Mouse (Mus musculus): Measurements from ENCODE around the gene Hnrnpd. TPM values are rescaled to one million over a fixed set of nuclear protein-coding genes. Genes with fewer than 3 reads are reported as not detected.
A peak's percentile ranks its signal among the peaks of the same experiment; 100 is the strongest.

The Hnrnpd gene
- polyA plus RNA-seq, 1 experiment from 2014 or later: 189 TPM

DNA sequence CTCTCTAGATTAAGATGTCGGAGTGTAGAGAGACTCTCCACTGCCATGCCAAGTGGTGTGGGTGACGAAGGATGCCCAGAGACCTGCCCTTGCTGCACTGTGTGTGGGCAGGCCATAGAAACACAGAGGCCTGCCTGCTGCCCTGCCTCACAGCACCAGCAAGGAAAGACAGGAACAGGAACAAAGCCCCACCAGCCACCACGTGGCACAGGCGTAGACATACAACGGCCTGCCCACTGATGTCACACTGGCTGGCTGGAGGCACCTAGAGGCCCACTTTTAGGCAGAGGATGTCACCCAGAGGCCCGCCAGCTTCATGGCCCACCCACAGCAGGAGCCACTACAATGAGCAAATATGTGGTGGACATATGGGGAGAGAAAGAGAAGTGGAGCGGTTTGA lies 21.3 kb upstream of the Hnrnpd start:
- no peak for ATAC-seq
- no peaks in the 10 kb centered on the region for H3K4me1 ChIP-seq
- no peak overlapping the region for H3K4me3 ChIP-seq
- no peak overlapping the region for H3K27ac ChIP-seq
- 83% methylated on average over 7 of the region's 7 CpGs for WGBS
- no peak overlapping the region for H3K4me2 ChIP-seq
- H3K27me3 ChIP-seq: no peaks in the 10 kb centered on the region
- no peaks in the 10 kb centered on the region; the same call in 1 of the 2 replicates for H3K9me3 ChIP-seq (replicated peaks)
- H3K36me3 ChIP-seq (ENCODE audit: poor library complexity, severe bottlenecking): no peaks in the 10 kb centered on the region
- H3K9ac ChIP-seq: no peak overlapping the region

DNA sequence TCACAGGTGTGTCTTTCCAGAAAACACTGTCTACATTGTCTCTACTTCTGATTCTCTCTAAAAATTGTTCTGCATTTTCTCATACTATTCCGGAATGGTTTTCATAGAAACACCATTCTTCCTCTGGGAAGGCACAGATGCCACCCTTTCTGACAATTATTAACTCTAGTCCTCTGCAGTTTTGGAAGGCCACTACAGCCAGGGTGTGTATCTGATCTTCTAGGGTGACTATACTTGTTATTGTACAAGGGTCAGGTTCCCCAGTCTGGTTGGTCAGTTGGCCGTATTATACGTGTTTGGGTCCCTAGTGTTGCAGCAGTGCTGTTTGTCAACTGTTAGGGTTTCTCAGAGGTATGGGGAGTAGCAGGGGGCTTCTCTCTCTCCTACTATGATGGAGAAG lies 15.9 kb upstream of the Hnrnpd start:
- Histone ChIP-seq H3K4me1 (no peaks in the 10 kb centered on the region), H3K4me2 (no peak overlapping the region), H3K27me3 (no peaks in the 10 kb centered on the region), H3K27ac (no peak overlapping the region), H3K36me3 (ENCODE audit: poor library complexity, severe bottlenecking) (no peaks in the 10 kb centered on the region), H3K9ac (no peak overlapping the region), H3K4me3 (no peak overlapping the region), H3K9me3 (replicated peaks) (no peaks in the 10 kb centered on the region; the same call in 1 of the 2 replicates)
- WGBS: 94% methylated on average over 3 of the region's 3 CpGs
- no peak for ATAC-seq

DNA sequence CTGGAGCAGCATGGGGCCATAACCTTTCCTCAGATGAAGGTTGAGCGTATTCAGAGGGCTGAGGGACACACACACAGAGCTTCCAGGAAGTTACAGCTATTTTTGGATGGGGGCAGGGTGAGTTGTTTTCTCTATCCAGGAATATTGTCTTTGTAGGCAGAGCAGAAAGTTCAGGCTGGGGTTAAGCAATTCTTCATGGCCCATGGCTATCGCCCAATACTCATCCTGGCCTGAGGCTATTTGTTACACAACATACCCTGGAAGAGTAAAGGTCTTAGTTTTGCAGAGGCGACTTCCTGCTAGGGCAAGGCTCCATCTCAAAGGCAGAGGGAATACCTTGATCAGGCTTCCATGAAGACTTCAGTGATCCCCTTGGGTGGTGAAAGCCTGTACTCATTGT lies 15.4 kb upstream of the Hnrnpd start:
- WGBS: 85% methylated on average over 3 of the region's 3 CpGs

DNA sequence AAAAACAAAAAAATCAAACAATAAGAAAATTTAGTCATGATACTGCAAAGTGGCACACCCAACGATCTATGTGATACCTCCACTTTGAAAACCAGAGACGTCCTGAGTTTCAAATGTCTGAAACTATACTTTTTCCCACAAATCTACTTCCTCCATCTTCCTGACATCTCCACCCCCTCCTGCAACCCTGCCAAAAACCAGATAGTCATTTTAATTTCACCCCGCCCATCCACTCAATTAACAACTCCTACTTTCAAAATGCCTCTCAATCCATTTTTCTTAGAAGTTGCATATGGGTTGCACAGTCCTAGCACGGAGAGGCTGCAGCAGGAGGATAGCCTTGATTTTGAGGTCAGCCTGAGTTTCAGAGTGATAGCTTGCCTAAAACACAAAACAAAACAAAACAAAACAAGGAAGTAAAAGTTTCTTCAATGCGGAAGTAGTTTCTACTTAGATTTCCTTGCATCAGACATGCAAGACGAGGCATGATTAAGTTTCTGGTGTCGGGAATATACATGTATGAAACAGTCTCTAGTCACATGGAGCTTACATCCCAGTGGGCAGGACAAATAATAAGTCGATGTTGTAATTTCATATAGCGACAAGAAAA lies 4.8 kb upstream of the Hnrnpd start:
- no peaks in the 10 kb centered on the region for H3K36me3 ChIP-seq (ENCODE audit: poor library complexity, severe bottlenecking)
- peaks cover 4% of the 10 kb centered on the region; the same call in 1 of the 2 replicates for H3K4me1 ChIP-seq
- no peak overlapping the region for H3K4me2 ChIP-seq
- H3K9me3 ChIP-seq (replicated peaks): no peaks in the 10 kb centered on the region
- 94% methylated on average over 9 of the region's 9 CpGs for WGBS
- no peak for ATAC-seq
- H3K9ac ChIP-seq: no peak overlapping the region
- H3K4me3 ChIP-seq: no peak overlapping the region
- no peak overlapping the region for H3K27ac ChIP-seq
- no peaks in the 10 kb centered on the region for H3K27me3 ChIP-seq

More for the DNA sequence above, 15.4 kb upstream of the Hnrnpd start:
- Histone ChIP-seq H3K9me3 (replicated peaks) (no peaks in the 10 kb centered on the region; the same call in 1 of the 2 replicates), H3K36me3 (ENCODE audit: poor library complexity, severe bottlenecking) (no peaks in the 10 kb centered on the region), H3K4me3 (no peak overlapping the region), H3K27ac (no peak overlapping the region), H3K27me3 (no peaks in the 10 kb centered on the region), H3K9ac (no peak overlapping the region), H3K4me2 (no peak overlapping the region), H3K4me1 (no peaks in the 10 kb centered on the region)
- no peak for ATAC-seq

DNA sequence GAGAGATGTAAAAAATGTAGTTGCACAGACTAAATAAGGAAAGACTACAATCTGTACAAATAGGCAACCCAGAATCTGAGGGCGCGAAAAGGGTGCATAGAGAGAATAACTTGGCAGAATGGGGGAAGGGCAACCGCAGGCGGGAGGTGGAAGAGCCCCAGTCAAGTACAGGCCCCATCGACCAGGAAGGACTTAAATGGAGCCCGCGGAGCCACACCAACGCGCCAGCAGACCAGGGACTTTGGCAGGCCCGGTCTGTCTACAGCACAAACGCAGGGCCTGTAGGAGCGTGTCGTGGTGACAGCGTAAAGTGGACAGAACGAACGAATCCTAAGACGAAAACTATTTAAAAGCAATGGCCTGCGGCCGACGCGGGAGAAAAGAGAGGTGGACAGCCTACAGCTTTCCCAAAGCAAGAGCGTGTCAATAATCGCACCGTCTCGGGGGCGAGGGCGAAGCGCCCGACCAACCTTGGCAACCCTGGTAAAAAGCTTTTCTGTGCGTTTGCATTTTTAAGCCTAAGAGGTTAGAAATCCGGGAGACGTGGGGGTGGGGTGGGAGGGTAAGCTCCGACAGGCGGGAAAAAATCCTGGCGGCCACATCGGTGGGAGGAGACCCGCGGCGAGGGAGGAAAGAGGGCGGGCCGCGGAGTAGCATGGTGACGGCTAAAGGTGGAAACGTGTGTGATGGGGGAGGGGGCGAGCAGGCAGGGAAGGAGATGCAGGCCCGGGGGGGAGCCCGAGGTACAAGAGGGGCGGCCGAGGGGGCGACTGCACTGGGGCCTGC lies 1.0 kb downstream of the Hnrnpd start:
- peak overlapping the region; percentile 99 for H3K9ac ChIP-seq
- under 1% methylated on average over 46 of the region's 50 CpGs for WGBS
- peaks cover 9% of the 10 kb centered on the region; the same call in 1 of the 2 replicates for H3K36me3 ChIP-seq (ENCODE audit: poor library complexity, severe bottlenecking)
- peak overlapping the region; percentile 87 for H3K4me2 ChIP-seq
- peak; percentile 58 for ATAC-seq
- peak overlapping the region; percentile 95 for H3K4me3 ChIP-seq
- peaks cover 45% of the 10 kb centered on the region for H3K4me1 ChIP-seq
- no peaks in the 10 kb centered on the region for H3K27me3 ChIP-seq
- H3K9me3 ChIP-seq (replicated peaks): no peaks in the 10 kb centered on the region
- peak overlapping the region; percentile 99 for H3K27ac ChIP-seq

DNA sequence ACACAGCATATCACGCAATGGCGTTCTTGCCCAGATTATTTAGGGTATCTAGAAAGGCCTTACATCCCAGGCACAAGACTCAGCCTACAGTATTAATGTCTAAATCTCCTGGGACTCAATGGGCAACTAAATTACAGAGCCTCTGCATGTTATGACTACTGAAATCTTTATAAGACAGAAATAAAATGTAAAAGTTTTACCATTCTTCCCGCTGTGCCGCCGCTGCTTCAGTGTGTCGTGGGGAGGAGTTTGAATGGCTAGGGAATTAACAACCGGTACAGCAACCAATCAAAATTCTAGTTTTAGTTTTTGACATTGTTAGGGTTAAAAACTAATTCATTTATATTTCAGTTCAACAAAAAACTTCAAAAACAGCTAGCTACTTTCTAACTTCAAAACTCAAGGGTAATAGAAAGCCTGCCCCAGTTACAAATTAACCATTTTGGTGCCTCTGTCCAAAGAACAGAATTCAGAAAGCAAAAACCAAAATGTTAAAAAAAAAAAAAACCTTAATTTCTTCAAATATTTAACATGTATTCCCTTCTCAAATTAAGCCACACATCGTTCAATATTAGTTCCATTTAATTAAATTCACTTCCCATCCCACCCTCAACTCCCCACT lies 2.3 kb downstream of the Hnrnpd start:
- Histone ChIP-seq H3K27ac (no peak overlapping the region), H3K9ac (peak overlapping the region; percentile 99), H3K27me3 (no peaks in the 10 kb centered on the region), H3K4me3 (peak overlapping the region; percentile 95), H3K36me3 (ENCODE audit: poor library complexity, severe bottlenecking) (peaks cover 9% of the 10 kb centered on the region; the same call in 1 of the 2 replicates), H3K9me3 (replicated peaks) (no peaks in the 10 kb centered on the region), H3K4me2 (peak overlapping the region; percentile 87), H3K4me1 (peaks cover 48% of the 10 kb centered on the region)
- WGBS: 7% methylated on average over 8 of the region's 8 CpGs
- no peak for ATAC-seq

DNA sequence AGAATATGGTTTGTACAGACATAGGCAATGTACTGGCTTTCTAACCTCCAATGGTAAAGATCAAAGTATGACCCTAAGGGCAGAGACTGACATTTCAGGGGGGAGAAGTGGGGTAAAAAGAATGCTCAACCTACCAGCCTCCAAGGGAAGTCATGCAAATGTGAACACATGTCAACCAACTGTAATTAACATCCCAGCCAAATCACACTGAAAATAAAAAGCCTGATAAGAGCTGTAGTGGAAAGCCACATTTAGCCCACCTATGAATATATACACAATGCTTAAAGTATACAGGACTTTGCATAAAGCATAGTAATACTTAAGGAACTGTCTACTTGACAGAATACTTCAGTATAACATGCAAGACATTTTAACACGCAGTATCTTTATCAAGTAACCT lies 3.0 kb downstream of the Hnrnpd start:
- H3K27ac ChIP-seq: no peak overlapping the region
- peaks cover 48% of the 10 kb centered on the region for H3K4me1 ChIP-seq
- H3K9me3 ChIP-seq (replicated peaks): no peaks in the 10 kb centered on the region
- H3K27me3 ChIP-seq: no peaks in the 10 kb centered on the region
- H3K4me2 ChIP-seq: peak overlapping the region; percentile 87
- H3K4me3 ChIP-seq: peak overlapping the region; percentile 95
- peaks cover 11% of the 10 kb centered on the region for H3K36me3 ChIP-seq (ENCODE audit: poor library complexity, severe bottlenecking)
- H3K9ac ChIP-seq: no peak overlapping the region
- WGBS: 73% methylated on average over 1 of the region's 1 CpGs
- no peak for ATAC-seq

DNA sequence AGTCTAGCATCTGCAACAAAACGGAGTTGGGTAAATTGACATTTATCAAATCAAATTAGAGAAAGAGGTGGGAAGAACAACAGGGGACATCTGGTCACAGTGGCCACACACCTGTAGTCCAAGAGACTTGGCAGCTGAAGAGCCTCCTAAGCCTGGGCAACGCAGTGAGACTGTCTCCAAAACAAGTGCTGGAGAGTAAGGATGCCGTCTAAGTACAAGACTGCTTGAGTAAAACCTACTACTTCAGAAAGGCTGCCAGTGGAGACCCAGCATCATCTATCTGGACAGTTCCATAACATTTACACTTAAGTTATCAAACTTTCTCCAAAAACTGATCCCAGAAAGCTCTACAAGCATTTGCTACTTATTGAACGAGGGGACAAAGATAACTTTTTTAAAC lies 3.7 kb downstream of the Hnrnpd start:
- H3K27me3 ChIP-seq: no peaks in the 10 kb centered on the region
- H3K4me3 ChIP-seq: peak overlapping the region; percentile 19
- ATAC-seq: no peak
- H3K4me1 ChIP-seq: peaks cover 48% of the 10 kb centered on the region
- no peak overlapping the region for H3K27ac ChIP-seq
- H3K9ac ChIP-seq: no peak overlapping the region
- no peaks in the 10 kb centered on the region for H3K9me3 ChIP-seq (replicated peaks)
- H3K36me3 ChIP-seq (ENCODE audit: poor library complexity, severe bottlenecking): peaks cover 17% of the 10 kb centered on the region
- WGBS: 54% methylated on average over 4 of the region's 4 CpGs
- peak overlapping the region; percentile 87 for H3K4me2 ChIP-seq

DNA sequence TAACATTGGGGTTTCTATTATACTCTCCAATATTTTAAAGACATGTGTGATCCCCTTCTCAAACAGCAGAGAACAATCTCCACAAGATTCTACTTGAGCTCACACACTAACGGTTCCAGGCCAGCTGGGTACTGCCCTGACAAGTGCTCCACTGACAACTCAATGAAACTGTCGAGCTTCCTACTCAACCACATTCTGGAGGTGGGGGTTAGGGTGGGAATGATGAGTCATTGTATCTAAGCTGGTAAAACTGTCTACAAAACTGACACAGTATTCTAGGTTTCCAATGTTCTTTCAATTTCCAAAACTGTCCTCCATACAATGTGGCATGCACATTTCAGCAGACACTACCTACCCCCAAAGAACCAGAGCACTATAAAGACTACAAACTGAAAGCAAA lies 4.8 kb downstream of the Hnrnpd start:
- H3K27me3 ChIP-seq: no peaks in the 10 kb centered on the region
- H3K27ac ChIP-seq: no peak overlapping the region
- peaks cover 19% of the 10 kb centered on the region for H3K36me3 ChIP-seq (ENCODE audit: poor library complexity, severe bottlenecking)
- peak overlapping the region; percentile 87 for H3K4me2 ChIP-seq
- peaks cover 44% of the 10 kb centered on the region for H3K4me1 ChIP-seq
- no peak for ATAC-seq
- WGBS: 26% methylated on average over 2 of the region's 2 CpGs
- H3K9ac ChIP-seq: no peak overlapping the region
- H3K4me3 ChIP-seq: no peak overlapping the region
- no peaks in the 10 kb centered on the region for H3K9me3 ChIP-seq (replicated peaks)

DNA sequence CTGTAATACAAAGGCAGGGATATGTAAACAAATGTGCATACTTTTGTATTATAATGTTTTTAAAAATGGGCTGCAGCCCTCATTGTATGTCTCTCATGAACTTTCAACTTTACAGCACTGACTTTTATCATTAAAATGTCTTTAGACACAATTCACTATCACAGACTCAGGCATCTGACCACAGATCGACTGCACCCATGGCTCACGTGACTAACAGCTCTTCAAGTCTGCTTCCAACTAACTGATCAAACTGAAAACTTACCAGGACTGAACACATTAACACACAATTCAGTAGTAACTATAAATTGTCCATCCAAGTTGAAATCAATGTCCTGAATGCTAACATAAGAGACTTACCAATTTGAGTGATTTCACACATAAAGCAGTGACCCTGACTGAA lies 18.8 kb downstream of the Hnrnpd start:
- no peak overlapping the region for H3K9ac ChIP-seq
- H3K27ac ChIP-seq: no peak overlapping the region
- no peaks in the 10 kb centered on the region for H3K4me1 ChIP-seq
- ATAC-seq: no peak
- no peak overlapping the region for H3K4me2 ChIP-seq
- no peak overlapping the region for H3K4me3 ChIP-seq
- H3K27me3 ChIP-seq: no peaks in the 10 kb centered on the region
- H3K9me3 ChIP-seq (replicated peaks): no peaks in the 10 kb centered on the region
- peaks cover 70% of the 10 kb centered on the region for H3K36me3 ChIP-seq (ENCODE audit: poor library complexity, severe bottlenecking)
- 92% methylated on average over 2 of the region's 2 CpGs for WGBS

DNA sequence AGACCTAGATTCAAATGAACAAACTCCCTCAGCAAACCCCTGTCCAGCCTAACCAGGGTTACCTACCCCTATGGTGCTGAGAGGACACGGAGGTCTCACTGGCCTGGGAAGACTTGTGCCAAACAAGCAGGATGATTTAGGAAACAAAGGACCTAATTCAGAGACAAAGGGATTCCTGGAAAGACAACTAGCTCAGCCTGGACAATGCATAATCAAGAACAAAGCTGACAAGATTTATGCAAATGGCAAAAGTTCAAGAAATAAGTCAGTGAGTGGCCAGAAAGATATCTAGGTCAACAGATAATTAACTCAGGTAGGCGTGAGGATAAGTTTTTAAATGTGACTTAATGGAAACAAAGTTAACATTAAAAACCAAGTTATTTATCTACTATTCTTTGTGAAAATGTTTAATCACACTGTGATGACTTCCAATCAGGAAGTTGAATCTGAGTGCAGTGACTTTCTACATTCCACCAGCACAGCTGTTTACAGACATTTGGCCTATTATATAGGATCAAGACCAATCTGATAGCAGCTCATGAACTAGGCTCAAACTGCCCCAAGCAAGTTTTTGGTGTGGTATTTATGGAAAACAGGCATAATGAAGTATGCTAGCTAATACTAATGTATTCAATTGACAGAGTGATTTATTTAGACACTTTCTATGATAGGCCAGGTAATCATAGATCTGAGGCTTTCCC lies 19.4 kb downstream of the Hnrnpd start:
- ATAC-seq: no peak
- WGBS: 70% methylated on average over 2 of the region's 2 CpGs
- H3K27ac ChIP-seq: no peak overlapping the region
- H3K4me1 ChIP-seq: peaks cover 3% of the 10 kb centered on the region
- no peak overlapping the region for H3K4me3 ChIP-seq
- no peaks in the 10 kb centered on the region for H3K9me3 ChIP-seq (replicated peaks)
- no peaks in the 10 kb centered on the region for H3K27me3 ChIP-seq
- H3K9ac ChIP-seq: no peak overlapping the region
- peaks cover 64% of the 10 kb centered on the region for H3K36me3 ChIP-seq (ENCODE audit: poor library complexity, severe bottlenecking)
- H3K4me2 ChIP-seq: no peak overlapping the region

DNA sequence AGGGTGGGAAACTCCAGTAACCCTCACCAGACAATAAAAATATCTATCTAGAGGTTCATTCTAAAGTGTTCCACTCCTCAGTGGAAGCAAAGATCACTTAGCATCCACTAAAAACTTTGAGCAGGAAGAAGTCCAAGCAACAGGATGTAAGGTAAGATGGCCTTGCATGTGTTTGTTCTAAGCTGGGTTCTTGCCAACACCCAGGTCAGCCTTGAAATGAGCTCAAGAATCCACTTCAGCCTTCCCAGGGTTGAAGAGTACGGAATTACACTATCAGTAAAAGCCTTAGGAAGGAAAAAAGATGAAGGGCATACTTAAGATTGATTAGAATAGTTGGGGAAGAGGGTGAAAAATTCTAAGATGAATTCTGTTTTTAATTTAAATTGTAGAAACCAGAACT lies 20.1 kb downstream of the Hnrnpd start:
- WGBS: 90% methylated on average over 1 of the region's 1 CpGs
- no peak overlapping the region for H3K9ac ChIP-seq
- H3K9me3 ChIP-seq (replicated peaks): no peaks in the 10 kb centered on the region
- no peak for ATAC-seq
- no peak overlapping the region for H3K27ac ChIP-seq
- H3K4me1 ChIP-seq: peaks cover 11% of the 10 kb centered on the region
- no peaks in the 10 kb centered on the region for H3K27me3 ChIP-seq
- H3K4me3 ChIP-seq: no peak overlapping the region
- no peak overlapping the region for H3K4me2 ChIP-seq
- H3K36me3 ChIP-seq (ENCODE audit: poor library complexity, severe bottlenecking): peaks cover 57% of the 10 kb centered on the region

Data from forebrain, embryonic 13.5 days (tissue).